Mouse (Mus musculus) thymus, postnatal 4 days (tissue): ENCODE measurements around the gene Rgl1.
A peak's percentile ranks its signal among the peaks of the same experiment; 100 is the strongest.

Experiments
- DNase-seq: peaks from one replicate; pipeline ENCODE4 v3.0.0; 2021

The Rgl1 gene

DNA sequence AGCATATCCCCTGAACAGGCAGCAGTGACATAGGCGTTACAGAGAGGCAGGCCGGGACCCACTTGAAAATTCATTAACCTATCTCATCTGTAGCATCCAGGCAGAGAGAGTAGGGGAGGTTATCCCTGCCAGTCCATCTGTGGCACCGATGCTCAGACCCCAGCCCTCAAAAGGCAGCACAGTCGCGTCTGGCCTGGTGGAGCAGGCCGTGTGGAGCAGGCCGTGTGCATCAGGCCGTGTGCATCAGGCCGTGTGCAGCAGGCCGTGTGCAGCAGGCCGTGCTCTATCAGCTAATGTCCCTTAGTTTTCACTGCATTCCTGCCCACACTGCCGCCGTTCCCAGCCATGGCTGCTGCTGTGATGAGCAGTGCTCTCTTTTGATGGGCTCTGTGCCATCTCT lies 229.0 kb downstream of the Rgl1 start:
- DNase-seq: no peak

DNA sequence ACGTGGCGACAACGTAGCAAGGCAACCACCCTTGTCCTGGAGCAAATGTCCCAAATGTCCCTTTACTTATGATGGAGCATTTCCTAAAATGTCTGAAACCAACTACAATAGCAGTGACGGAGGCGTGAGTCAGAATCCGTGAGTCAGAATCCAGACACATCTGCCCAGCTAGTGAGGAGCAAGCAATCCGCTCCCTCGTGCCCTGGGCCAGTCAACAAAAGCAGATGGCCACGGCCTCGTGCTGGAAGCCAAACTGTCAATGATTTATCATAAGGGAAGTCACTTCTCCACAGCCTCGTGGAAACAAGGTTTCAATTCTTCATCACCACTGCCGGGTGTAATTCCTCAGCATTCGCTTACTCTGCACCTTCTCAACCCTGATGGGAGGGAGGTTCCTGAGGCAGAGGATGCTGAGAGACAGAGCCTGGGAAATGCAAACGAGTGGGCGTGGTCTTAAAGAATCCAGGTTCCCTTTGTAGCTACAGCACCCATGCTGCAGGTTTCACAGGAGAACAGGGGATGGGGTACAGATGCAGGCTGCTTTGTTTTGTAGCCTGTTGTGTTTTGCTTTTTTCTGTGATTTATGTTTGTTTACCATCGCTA lies 229.6 kb downstream of the Rgl1 start:
- no peak for DNase-seq

DNA sequence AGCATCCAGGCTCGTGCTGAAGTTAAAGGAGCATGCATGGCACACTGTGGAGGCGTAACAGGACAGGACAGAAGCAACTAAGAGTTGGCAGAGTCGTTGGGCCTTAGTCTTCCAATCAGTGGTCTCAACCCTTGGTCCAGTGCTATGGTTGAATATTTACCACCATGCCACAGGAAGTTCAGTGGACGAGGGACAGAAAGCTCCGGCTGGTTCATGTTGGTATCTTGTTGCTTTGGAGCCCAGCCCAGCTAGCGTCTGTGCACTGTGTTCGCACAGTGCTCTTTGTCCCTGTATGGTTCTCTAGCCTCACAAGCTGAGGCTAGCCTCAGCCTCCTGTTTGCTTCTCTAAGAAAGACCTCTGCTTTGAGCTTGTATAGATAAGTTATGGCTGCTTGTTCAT lies 231.6 kb downstream of the Rgl1 start:
- DNase-seq: no peak

DNA sequence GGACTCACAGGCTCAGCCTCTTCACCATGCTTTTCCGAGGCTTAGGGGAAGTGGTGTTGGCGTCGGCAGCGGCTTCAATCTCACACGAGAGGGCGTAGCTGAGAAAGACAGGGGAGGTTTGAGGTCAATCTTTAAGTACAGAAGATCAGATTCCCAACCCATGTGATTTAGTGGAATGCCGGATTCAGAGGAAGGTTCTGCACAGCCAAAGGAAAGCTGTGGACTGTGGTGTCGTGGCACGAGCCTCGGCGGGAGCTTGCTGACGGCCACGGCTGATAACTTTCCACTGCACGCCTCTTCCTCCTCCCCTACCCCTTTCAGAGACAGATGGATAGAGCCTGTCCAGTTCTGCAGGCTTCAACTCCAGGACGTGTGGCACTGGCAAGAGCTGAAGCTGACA lies 234.7 kb downstream of the Rgl1 start:
- DNase-seq: peak; percentile 29

DNA sequence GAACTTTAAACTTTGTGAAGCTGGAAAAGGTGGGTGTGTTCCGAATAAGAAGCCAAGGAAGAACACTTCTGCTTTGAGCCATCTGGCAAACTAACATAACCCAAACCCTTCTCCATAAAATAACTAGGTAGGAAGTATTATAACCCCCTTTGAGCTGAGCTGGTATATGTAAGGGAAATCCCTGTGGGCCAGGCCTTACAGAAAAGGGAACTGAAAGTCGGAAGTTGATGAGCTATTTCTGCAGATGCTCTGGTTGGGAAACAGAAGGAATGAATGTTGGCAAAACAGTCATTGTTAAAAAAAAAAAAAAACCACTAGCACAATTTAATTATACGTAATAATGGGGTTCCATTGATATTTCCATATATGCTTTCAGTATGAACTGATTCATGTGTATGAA lies 237.4 kb downstream of the Rgl1 start:
- no peak for DNase-seq

DNA sequence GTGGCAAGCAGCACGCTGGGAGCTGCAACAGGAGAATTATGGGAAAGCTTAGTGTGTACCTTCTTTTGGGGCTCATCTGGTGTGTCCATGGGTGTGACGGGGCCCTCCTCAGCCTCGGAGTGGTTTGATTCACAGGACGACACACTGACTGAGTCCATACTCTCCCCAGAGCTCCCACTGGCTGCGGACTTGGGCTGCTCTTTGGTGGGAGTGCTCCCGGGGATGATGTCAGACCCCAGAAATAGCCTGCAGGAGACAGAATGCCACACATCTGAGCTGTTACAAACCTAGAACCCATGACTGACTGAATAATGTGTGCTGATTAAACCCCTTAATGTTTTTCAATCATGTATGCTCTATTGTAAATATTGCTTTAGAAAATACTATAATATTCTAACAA lies 237.9 kb downstream of the Rgl1 start:
- DNase-seq: no peak

DNA sequence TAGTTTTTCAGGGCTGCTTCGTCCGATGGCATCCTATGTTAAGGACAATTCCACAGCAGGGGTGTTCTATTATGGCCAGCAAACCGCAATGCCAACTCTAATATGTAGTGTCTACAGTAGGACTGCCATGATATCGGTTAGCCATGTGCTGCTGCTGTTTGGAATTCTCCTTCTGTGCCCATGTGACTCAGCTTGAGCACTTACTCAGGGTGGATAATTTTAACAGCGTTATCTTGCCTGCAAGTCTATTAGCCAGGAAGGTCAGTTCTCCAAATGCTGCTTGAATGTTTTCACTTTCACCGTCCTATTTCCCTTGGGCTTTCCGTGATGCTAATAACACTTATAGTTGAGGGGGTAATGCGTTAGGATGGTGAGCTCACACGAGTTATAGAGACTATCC lies 240.0 kb downstream of the Rgl1 start:
- DNase-seq: no peak

DNA sequence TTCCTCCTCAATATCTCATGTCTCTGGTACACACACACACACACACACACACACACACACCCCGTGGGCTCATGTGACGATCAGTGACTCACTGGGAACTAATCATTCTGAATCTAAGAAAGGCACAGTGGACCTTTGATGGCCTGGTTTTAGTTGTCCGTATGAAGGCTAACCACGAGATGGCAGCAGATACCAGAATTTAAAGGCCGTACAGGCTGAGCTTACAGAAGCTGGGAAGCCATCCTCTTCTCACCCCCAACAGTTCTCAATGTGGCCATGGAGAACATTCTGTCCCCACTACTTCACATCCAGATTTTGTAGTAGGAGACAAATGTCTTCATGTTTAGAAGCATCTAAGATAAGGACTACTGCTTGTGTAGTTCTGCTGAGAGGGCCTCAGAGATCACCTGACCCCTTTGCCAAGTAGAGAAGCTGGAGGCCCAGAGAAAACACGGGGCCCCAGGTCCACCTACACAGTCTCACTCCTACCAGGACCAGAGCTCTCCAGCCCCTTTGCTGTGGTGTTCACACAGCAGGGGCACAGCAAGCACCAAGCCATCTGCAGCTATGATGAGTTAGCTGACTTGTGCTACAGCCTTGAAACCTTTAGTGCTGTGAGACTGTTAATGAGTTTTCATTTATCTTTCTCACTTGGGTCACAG lies 241.0 kb downstream of the Rgl1 start:
- peak; percentile 74 for DNase-seq

DNA sequence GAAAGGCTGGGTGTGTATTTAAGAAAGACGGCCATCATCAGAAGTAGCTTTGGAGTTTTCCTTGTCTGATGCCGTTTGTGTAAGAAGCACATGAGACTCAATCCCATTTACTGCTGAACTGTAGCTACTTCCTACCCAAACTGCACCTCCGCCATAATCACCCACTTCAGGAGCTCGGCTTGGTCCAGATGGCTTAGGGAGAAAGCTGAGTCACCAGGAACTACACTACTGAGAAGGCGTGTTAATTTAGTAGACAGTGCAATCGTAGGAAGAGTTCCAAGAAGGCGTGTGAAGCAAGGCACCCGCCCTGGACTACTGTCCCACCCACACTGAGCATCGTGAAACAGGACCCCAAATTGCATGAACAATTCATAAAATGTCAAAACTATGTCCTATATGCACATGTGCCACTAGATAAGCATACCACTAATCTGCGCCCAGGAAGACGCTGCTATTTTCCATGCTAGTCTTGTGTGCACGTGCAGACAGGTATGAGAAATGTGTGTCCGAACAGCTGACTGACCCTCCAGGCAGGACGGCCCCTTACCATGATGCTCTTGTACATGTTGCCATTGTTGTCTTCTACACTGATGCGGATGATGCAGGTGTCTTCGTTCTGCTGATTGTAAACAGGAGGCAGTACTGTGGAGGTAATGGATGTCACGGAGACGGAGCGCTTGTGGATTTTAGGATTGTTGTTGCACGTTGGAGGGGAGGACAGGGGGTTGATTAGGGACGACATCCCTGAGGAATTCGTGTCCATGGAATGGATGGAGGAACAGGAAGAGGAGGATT lies 241.9 kb downstream of the Rgl1 start:
- DNase-seq: no peak

DNA sequence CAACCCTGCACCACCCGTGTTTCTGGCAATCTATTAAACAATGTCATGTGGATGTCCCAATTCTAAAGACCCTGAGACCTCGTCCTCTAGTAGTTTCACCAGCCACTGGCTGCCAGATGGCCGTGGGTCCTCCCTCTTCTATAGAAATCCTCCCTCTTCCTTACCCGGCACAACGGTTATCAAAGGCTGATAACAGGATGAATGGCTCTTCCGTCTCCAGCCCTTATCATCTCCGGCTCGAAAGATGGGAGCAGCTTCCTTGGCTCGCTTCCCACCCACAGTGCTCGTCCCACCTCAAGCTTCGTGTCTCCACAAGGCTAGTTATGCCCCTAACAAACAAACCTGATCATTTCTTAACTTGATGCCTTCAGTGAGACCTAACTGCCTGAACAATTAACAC lies 242.9 kb downstream of the Rgl1 start:
- no peak for DNase-seq

DNA sequence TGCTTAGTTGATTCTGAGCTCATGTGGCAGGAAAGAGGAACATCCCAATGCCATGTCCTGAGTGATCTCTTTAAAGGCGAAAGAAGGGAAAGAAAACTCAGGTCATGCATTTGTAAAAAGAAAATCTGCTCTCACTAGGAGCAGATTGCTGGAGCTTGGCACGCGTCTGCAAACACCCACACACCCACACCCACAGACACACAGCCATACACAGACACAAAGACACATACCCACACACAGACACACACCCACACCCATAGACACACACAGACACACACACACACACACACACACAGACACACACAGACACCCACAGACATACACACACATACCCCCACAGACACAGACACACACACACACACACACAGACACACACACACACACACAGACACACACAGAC lies 243.9 kb downstream of the Rgl1 start:
- DNase-seq: no peak

DNA sequence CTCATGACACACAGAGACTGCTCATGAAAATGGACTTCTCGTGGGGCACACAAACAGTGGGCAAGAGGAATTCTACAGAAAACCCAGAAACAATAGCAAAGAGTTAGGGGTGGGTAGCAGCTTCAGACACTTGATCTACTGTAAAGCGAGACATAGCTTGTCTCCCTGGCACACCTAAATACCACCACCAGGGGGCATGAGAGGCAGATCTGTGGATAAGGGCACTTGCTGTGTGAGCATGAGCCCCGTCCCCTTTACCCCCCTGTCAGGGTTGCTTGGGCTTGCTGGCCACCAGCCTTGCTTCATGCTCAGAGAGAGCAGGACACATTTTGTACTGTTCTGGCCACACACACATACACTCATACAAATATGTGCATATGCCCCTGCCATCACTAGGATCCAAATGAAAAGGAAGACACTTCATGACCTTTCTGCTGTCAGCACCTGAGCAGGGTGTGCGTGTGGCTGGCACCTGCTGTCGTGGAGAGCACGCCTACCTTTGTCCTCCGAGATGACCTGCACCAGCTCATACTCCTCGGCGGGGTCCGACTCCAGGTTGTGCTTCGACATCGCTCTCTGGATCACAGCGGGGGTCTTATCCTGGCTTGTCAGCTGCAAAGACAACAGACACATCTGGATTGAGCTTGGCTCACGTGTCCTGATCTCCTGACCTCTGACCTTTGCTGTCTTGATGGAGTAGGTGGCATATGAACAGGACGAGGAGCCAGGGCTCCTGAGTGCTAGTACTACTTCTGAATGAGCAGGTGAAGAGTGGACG lies 245.2 kb downstream of the Rgl1 start:
- peak; percentile 81 for DNase-seq

DNA sequence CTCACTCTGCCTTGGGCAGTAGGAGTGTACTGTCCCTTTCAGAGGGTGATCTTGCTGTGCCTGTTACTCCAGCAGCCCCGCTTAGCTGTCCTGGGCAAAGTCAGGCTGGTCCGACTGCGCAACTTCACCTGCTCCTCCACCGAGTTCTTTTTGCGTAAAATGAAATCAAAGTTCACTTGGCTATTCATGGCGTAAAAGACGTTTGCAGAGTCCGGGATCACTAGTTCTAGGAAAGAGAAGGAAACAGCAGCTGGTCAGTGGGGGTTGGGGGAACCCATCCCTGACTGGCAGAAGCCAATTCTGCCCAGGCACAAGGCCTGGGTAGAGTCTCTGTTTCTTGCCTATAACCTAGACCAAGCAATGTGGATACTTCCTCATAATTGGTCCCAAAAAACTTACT lies 247.2 kb downstream of the Rgl1 start:
- DNase-seq: no peak

DNA sequence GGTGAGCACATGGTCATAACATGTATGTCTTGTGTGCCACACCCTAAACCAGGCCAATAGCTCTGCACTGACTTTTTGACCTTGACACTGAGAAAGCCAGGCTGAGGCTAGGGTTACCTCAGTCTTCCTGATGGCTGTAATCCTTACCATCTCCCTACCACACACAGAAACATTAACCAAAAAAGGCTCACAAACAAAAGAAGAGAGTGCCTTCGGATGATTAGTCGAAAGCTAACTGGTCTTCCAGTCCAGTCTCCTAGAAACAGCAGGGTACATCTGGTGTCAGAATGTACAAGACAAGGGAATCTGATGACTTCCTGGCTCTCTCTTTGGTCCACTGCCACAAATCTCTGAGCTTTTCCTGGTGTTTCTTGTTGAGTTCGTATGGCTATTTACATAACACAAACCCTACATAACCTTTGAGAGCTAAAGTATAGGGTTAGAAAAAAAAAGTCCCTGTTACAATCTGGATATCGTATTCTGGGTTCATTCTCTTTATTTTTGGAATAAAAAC lies 249.0 kb downstream of the Rgl1 start:
- DNase-seq: no peak

DNA sequence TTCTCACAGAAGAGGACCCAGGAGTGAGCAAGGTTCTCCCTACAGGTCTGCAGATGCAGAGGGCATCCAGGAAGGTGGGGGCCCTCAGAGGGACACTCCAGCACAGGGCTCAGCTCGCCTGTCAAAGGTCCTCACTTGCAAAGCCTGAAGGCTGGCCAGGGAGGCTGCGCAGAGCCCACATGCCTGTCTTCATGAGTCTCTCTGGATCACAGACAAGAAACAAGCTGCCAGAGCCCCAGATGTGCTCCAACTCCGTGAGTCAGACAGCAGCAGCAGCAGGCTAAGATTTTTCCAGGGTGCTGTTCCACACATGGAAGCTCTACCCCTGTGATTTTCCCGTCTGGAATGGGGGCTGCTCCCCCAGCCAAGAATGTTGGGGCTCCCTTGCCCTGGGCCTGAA lies 251.9 kb downstream of the Rgl1 start:
- DNase-seq: no peak

DNA sequence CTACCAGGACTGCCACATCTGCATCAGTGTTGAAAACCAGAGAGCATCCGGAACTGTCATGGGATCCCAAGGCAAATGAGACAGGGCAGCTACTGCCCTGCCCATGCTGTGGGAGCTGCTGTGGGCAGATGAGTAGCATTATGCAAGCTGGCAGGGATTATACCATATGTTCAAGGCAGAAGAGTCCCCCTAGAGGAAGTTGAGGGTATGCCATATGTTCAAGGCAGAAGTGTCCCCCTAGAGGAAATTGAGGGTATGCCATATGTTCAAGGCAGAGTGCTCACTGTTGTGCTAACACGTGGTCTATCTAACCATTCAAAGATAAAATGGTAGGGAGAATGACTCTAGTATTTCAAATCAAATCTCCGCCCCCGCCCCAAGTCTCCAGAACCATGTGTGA lies 254.9 kb downstream of the Rgl1 start:
- DNase-seq: no peak

DNA sequence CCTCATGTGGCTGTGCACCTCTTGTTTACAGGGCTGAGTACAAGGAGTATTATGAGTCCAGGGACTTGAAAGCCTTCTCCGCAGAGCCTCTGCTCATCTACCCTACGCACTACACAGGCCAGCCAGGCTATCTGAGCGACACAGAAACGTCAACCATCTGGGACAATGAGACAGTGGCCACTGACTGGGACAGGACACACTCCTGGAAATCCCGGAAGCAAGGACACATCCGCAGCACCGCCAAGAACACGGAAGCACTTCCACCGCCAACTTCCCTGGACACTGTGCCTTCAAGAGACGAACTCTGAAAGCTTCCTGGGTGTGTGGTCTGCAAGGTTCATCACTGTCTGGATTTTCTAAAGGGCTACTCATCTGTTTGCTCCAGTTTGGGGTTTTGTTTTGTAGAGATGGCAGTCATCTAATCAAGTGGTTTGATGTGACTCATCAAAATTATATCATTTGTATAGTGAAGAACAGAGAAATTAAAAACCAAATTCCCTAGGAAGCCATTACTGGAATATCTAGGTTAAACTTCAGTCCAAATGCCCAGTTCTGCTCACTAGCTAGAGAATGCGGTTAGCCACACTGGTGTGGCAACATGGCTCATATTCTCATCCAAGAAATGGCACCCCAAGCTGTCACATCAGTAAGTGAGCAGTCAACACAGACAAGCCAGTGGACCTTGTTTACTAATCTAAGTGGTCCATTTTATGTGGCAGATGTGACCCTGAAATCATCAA lies 257.5 kb downstream of the Rgl1 start:
- no peak for DNase-seq

DNA sequence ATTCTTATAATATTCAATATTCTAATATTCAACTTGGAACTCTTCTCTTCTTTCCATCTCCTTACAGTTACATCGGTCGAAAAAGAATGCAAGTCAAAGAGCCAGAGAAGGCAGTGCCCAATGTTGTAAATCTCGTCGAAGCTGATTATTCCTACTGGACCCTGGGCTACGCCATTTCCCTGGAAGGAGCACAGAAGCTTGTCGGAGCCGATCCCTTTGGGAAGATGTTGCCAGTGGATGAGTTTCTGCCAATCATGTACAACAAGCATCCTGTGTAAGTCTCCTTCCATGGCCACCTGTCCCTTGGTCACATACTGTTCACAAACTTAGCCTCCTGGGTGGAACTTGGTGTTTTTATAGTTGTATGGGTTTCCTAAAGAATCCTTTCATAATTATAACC lies 259.4 kb downstream of the Rgl1 start:
- no peak for DNase-seq

DNA sequence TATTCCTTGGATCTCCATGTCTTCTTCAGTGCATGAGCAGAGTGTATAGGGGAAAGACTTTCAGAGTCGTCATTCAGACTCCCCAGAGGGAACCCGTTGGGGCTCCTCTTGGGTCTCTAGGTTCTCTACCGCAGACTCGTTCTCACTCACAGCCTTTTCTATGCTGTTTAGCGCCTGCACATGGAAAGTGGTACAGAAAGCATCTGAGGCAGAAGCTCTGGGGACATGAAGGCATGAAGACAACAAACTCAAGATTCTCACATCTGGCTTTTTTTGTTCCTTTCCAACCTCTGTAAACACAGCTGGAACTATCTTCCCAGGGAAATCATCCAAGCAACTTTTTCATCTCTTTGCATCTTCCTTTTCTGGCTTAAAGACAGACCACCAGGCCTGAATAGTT lies 260.0 kb downstream of the Rgl1 start:
- DNase-seq: no peak

DNA sequence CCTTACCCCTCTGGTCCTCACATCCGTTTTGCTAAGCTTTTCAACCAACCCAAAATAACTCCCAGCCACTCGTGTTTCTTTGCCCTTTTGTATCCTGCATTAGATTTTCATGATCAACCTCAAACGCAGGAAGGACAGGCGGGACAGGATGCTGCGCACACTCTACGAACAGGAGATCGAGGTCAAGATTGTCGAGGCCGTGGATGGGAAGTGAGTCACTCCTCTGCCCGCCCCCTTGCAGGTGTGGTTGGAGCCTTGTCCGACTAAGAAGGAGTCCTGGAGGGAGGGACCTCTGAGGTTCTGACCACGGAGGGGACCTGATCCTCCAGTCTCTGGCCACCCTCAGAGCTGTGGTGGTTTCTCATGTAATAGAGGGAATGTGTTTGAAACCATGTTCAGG lies 266.3 kb downstream of the Rgl1 start:
- DNase-seq: no peak

DNA sequence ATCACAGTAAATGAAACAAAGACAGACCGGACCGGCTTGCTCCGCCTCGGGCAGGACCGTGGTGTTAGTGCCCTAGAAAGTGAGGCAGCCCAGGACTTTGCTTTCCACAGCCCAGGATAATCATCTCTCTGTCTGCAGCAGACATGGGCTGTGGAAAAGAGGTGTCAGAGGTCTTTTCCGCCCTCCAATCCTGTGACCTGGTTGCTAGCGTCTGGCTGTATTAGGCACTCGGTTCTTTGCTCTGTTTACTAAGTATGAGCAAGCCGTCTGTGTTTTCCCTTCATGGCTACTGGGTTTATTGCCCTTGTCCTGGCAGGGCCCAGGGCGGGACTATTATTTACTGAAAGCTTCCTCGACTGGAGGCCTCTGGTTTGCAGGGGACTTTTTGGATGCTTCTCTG lies 268.6 kb downstream of the Rgl1 start:
- no peak for DNase-seq

DNA sequence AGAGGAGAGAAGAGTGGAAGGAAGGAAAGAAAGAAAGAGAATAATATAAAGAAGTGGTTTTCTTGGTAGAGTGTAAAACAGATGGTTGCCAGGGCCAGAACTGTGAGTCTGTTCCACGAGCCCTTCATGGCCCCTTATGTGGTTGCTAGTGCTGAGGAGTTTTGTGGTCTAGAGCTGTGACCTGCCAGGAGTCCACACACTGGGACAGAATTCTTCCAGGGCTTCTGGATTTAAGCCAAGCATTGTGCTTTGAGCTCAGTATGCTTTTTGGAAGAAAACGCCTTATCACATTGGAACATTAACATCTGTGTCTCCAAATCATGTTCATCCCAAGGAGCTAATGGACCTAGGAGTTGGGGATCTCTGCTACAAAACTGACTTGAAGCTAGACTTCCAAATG lies 269.3 kb downstream of the Rgl1 start:
- no peak for DNase-seq

DNA sequence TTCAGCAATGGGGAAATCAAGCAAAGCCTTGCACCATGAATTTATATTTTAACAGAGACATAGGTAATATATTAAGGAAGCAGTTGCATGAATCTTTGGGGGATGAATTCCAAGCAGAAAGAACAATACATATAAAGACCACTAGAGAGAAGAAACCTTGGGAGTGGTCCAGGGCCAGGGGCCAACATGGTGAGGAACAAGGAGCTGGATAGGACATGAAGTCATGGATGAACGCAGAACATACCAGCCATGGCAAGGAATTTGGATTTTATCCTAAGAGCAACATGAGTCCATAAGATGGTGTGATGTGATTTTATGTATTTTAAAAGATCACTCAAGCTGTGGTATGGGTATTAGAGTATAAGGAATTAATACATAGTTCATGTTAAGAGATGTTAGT lies 273.9 kb downstream of the Rgl1 start:
- no peak for DNase-seq
